Mouse (Mus musculus) stomach, postnatal 0 days (tissue): ENCODE data around the gene Gm6525. TPM values are rescaled to one million over a fixed set of nuclear protein-coding genes. Genes with fewer than 3 reads are reported as not detected.

Experiments used
- ATAC-seq: fragments of 200-750 bp; cut with Nextera tagmentation; 2 replicates; pipeline ENCODE4 v1.8.0; 2017; ENCODE audit not compliant: low FRiP score, low TSS enrichment
- DNase-seq: peaks from one replicate; pipeline ENCODE4 v3.0.0-alpha.2; 2016; ENCODE audit warnings: low spot score
- H3K27ac ChIP-seq: fragments of 300-500 bp; sonication (generic); replicated peaks from 2 replicates; pipeline ENCODE4 v1.5.1; 2014; ENCODE audit warnings: mild to moderate bottlenecking, control low read depth
- H3K27me3 ChIP-seq: fragments of 300-500 bp; sonication (generic); 2 replicates; pipeline ENCODE4 v1.6.1; 2014; ENCODE audit warnings: low read length; ENCODE audit not compliant: control insufficient read depth, insufficient read depth
- H3K36me3 ChIP-seq: fragments of 300-500 bp; sonication (generic); 2 replicates; pipeline ENCODE4 v1.6.1; 2014; ENCODE audit warnings: low read length, mixed read lengths; ENCODE audit not compliant: control insufficient read depth, insufficient read depth
- H3K4me1 ChIP-seq: fragments of 300-500 bp; sonication (generic); replicated peaks from 2 replicates; pipeline ENCODE4 v1.6.1; 2014; ENCODE audit warnings: antibody characterized with exemption; ENCODE audit not compliant: control insufficient read depth, insufficient read depth
- H3K4me2 ChIP-seq: fragments of 300-500 bp; sonication (generic); replicated peaks from 2 replicates; pipeline ENCODE4 v1.6.1; 2014; ENCODE audit warnings: low read depth, mild to moderate bottlenecking, control low read depth, moderate library complexity
- H3K4me3 ChIP-seq: fragments of 300-500 bp; sonication (generic); 2 replicates; pipeline ENCODE4 v1.5.1; 2014; ENCODE audit warnings: low read depth, low read length, control low read depth
- H3K9ac ChIP-seq: fragments of 300-500 bp; sonication (generic); 2 replicates; pipeline ENCODE4 v1.6.1; 2014; ENCODE audit warnings: mild to moderate bottlenecking, low read length, control low read depth, mixed read lengths
- H3K9me3 ChIP-seq: fragments of 300-500 bp; sonication (generic); 2 replicates; pipeline ENCODE4 v1.6.1; 2016; ENCODE audit warnings: low read length; ENCODE audit not compliant: control insufficient read depth
- CTCF ChIP-seq: IDR thresholded peaks from 2 replicates; pipeline ENCODE4 v1.5.1; 2016; ENCODE audit warnings: antibody characterized with exemption, low read depth, mild to moderate bottlenecking, moderate library complexity
- EP300 ChIP-seq: optimal IDR thresholded peaks from 2 replicates; pipeline ENCODE3; 2016; ENCODE audit warnings: antibody characterized with exemption
- WGBS: fragments of 180-500 bp; shearing (Covaris S2); extraction: QIAGEN DNeasy Blood & Tissue Kit; methylation state at CpG from one replicate; pipeline ENCODE4 v1.1.7; 2014; 5-methylcytosine and 5-hydroxymethylcytosine counted together
- polyA plus RNA-seq: library from polyadenylated mRNA; unstranded; fragments of >200 nt; fragmentation: Nextera tagmentation; extraction: Ambion mirVana; gene quantifications from 2 replicates; pipeline ENCODE4 v1.2.1, GENCODE M21; 2015

The Gm6525 gene
- polyA plus RNA-seq, 1 experiment from 2014 or later, result 0.75 TPM

GRCm38 (mm10) chr3:84217118-84217960 is 43.4 kb downstream of the Gm6525 start:
- no peak for ATAC-seq
- no peak for TF ChIP-seq CTCF
- no peak for TF ChIP-seq EP300
- Histone ChIP-seq H3K9me3 (no peaks in the 10 kb centered on the region), H3K4me1 (no peaks in the 10 kb centered on the region; the same call in 1 of the 2 replicates), H3K36me3 (no peaks in the 10 kb centered on the region), H3K4me3 (no peak overlapping the region), H3K27ac (no peak overlapping the region), H3K9ac (no peak overlapping the region), H3K4me2 (no peak overlapping the region), H3K27me3 (no peaks in the 10 kb centered on the region)
- DNase-seq, result no peak
- 76% methylated on average over 12 of the region's 12 CpGs for WGBS

DNA sequence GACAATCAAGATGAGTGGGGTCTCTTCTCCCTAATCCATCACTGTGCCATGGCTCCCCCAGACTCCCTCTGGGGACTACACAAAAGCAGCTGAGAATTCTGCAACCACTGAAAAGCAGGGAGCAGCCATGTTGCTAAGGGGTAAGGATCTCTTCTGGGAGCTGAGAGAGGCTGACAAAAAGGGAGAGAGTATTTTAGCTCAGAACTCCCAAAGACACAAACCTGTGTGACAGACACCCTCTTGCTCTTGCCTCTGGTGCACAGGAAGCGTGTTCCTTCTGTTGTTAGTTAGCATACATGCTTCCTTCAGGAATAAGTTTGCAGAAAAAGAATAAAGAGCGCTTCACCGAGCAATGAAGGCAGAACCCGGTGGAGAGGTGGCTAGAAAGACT is 44.1 kb downstream of the Gm6525 start:
- Histone ChIP-seq H3K27ac (no peak overlapping the region), H3K9me3 (no peaks in the 10 kb centered on the region), H3K4me1 (no peaks in the 10 kb centered on the region; the same call in 1 of the 2 replicates), H3K27me3 (no peaks in the 10 kb centered on the region), H3K9ac (no peak overlapping the region), H3K4me2 (no peak overlapping the region), H3K4me3 (no peak overlapping the region), H3K36me3 (no peaks in the 10 kb centered on the region)
- no peak for TF ChIP-seq EP300
- TF ChIP-seq CTCF, result no peak
- ATAC-seq (no peak), DNase-seq (no peak)
- WGBS, result 59% methylated on average over 4 of the region's 4 CpGs

DNA sequence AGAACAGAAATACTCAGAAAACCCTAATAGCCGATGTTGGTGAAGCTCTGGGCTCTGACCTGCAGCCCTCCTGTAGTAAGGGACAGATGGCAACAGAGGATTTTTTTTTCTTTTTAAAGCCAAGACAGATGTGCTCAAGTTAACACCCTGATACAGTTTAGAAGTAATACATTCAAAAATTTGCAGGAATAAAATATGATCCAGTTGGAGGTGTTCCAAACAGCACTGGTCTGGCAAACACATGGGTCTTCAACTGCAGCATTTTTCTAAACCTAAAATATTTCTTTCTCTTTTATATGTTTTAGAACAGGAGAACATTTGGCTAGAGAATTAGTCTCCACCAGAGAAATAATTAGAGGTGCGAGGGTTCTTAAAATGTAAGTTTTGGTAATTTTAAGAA is 44.6 kb downstream of the Gm6525 start:
- DNase-seq, result no peak
- Histone ChIP-seq H3K4me1 (no peaks in the 10 kb centered on the region; the same call in 1 of the 2 replicates), H3K9me3 (no peaks in the 10 kb centered on the region), H3K4me3 (no peak overlapping the region), H3K36me3 (no peaks in the 10 kb centered on the region), H3K27ac (no peak overlapping the region), H3K9ac (no peak overlapping the region), H3K27me3 (no peaks in the 10 kb centered on the region), H3K4me2 (no peak overlapping the region)
- ATAC-seq, result no peak
- 61% methylated on average over 2 of the region's 2 CpGs for WGBS
- TF ChIP-seq EP300 (no peak), CTCF (no peak)

GRCm38 (mm10) chr3:84219166-84219710 is 45.3 kb downstream of the Gm6525 start:
- no peak overlapping the region for H3K4me3 ChIP-seq
- H3K9me3 ChIP-seq, result no peaks in the 10 kb centered on the region
- no peak for TF ChIP-seq EP300
- 0 out of 2 replicates have a peak, but pooled peaks have one; percentile 24 for TF ChIP-seq CTCF
- ATAC-seq, result no peak
- 38% methylated on average over 2 of the region's 2 CpGs for WGBS
- no peak overlapping the region for H3K9ac ChIP-seq
- no peak for DNase-seq
- H3K27ac ChIP-seq, result no peak overlapping the region
- H3K27me3 ChIP-seq, result no peaks in the 10 kb centered on the region
- H3K36me3 ChIP-seq, result no peaks in the 10 kb centered on the region
- H3K4me2 ChIP-seq, result no peak overlapping the region
- H3K4me1 ChIP-seq, result no peaks in the 10 kb centered on the region; the same call in 1 of the 2 replicates

DNA sequence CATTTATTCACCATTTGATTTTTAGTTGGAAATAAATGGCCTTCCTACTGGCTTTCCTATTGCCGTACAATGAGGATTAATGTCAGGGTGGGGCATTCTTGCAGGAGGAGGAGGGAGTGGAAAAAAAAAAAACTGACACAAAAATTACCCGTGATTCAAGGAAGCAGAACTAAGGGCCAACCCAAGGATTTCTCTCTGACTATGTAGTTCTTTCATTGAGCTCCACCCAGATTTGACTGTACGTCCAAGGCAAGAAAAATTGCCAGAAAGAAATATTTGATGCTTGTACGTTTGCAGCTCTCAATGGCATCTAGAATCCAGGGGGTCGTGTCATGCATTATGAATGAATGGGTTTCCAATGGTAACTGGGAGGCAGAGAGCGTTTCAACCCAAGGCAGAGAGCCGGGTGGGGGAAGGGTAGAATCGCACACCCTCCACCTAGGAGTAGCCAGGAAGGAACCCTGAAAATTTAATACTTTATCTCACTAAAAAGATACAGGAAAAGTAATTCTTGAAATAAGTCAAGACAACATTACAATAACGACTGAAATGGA is 45.9 kb downstream of the Gm6525 start:
- peak overlapping the region; percentile 32; the same call in 1 of the 2 replicates for H3K9ac ChIP-seq
- no peaks in the 10 kb centered on the region for H3K36me3 ChIP-seq
- no peak overlapping the region for H3K27ac ChIP-seq
- no peaks in the 10 kb centered on the region; the same call in 1 of the 2 replicates for H3K4me1 ChIP-seq
- no peak for TF ChIP-seq EP300
- no peak for TF ChIP-seq CTCF
- DNase-seq, result no peak
- no peaks in the 10 kb centered on the region for H3K9me3 ChIP-seq
- no peak for ATAC-seq
- H3K4me3 ChIP-seq, result peak overlapping the region; percentile 43
- no peaks in the 10 kb centered on the region for H3K27me3 ChIP-seq
- 8% methylated on average over 9 of the region's 9 CpGs for WGBS
- peak overlapping the region; percentile 58 for H3K4me2 ChIP-seq
